Mouse (Mus musculus) left cerebral cortex, adult 2 months (tissue): Measurements from ENCODE around the gene Map7d3. TPM values are rescaled to one million over a fixed set of nuclear protein-coding genes. Genes with fewer than 3 reads are reported as not detected.
A peak's percentile ranks its signal among the peaks of the same experiment; 100 is the strongest.

ENCODE experiments used
- DNase-seq, 2 experiments: peaks; one replicate each; pipeline ENCODE4 v3.0.0; 2021 to 2022; ENCODE audit warnings: low spot score in 2 of 2, mixed read lengths in 1 of 2; ENCODE audit errors: extremely low spot score in 1 of 2
- H3K27ac ChIP-seq: fragments of 200-600 bp; 2 replicates; pipeline ENCODE4 v1.8.1; 2022
- H3K4me3 ChIP-seq: fragments of 200-600 bp; 2 replicates; pipeline ENCODE4 v1.8.1; 2022
- CTCF ChIP-seq: fragments of 200-600 bp; IDR thresholded peaks from 2 replicates; pipeline ENCODE4 v1.8.1; 2022; ENCODE audit warnings: antibody characterized with exemption, mild to moderate bottlenecking, moderate library complexity
- intact Hi-C: fragments of 180-260 bp; cut with DNase I; formaldehyde crosslinking; loops from one replicate; pipeline ENCODE4 v1.15.1; 2025
- total RNA-seq, 2 experiments: library from RNA; stranded (reverse); gene quantifications; 2 replicates each; pipeline ENCODE4 v1.2.3; 2021

Gene Map7d3
- total RNA-seq, 2 experiments from 2014 or later = 0.16 TPM; not detected in 1

DNA sequence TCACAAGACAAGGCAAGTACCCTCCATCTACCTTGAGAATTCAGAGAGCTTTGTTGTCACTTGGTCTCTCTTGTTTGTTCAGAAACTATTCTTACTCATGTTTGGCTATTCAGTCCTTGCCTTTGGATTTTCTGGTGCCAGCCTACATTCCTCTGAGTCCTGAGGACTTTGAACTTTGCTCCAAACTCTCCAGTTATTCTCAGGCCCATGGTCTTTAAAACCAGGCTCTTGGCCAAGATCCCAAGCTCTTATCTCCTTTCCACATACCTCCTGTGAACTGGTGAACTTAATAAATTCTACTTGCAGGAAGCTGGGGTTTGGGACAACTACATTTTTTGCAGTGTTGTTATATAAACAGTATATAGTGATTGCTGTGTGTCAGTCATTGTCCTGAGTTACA, 52.3 kb downstream of the Map7d3 start:
- Histone ChIP-seq H3K4me3 (no peak overlapping the region), H3K27ac (no peak overlapping the region)
- no peak for TF ChIP-seq CTCF
- intact Hi-C loops = no loop called here
- no peak for DNase-seq

DNA sequence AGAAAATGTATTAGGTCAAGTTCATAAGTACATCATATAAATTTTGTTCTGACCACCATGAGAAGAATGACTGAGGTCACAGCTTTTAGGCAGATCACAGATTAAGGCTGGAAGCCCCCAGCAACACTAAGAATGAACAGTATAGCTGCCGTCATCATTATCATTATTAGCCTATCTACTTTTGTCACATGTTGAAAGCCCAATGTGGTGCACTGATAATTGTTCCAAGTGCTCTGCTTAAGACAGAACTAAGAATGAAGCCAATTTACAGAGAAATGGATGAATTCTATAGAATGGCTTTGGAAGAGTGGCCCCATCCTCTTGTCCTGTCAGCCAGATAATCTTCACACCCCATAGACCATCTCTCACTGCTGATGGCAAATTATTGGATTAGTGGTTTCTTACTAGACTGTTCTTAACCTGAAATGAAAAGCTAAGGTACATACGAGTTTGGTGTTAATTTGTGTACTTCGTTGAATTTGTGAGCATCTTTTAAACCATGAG, 61.8 kb downstream of the Map7d3 start:
- intact Hi-C loops = no loop called here
- Histone ChIP-seq H3K27ac (no peak overlapping the region), H3K4me3 (no peak overlapping the region)
- no peak for DNase-seq
- no peak for TF ChIP-seq CTCF

DNA sequence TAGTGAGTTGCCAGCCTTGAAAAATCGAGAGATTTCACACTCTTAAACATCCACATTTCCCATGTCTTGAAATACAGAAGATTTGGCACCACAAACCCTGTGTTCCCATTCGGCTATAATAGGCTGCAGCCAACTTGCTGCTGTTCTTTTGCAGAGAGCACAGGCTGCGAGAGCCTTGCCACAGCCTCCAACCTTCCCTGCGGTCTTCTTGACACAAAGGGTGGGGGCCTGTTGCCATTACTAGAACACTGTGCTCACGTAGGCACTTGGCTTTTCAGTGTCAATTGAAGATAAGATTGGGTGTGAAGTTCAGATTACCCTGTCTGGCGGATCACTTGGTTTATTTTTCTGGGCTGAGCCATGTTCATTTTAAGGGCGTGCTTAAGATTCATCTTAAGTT, 65.8 kb downstream of the Map7d3 start:
- Histone ChIP-seq H3K27ac (no peak overlapping the region), H3K4me3 (no peak overlapping the region)
- intact Hi-C loops = no loop called here
- TF ChIP-seq CTCF = no peak
- DNase-seq = no peak

DNA sequence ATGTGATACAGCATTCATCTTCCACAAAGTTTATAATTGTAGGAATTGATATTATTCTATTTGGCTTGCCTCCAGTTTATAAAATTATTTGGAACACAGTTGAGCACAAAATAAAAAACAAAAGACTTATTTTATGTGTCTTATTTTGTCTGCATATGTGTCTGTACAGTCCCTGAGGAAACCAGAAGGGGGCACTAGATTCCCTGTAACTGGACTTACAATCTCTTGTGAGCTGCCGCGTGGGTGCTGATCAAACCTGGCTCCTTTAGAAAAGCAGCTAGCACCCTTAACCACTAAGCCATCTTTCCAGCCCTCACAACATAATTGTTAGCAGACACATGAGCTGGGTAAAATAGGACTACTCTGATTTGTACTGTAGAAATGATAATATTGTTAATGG, 66.5 kb downstream of the Map7d3 start:
- no peak overlapping the region for H3K4me3 ChIP-seq
- TF ChIP-seq CTCF = peak; percentile 58
- no peak for DNase-seq
- H3K27ac ChIP-seq = no peak overlapping the region
- intact Hi-C loops = no loop called here

DNA sequence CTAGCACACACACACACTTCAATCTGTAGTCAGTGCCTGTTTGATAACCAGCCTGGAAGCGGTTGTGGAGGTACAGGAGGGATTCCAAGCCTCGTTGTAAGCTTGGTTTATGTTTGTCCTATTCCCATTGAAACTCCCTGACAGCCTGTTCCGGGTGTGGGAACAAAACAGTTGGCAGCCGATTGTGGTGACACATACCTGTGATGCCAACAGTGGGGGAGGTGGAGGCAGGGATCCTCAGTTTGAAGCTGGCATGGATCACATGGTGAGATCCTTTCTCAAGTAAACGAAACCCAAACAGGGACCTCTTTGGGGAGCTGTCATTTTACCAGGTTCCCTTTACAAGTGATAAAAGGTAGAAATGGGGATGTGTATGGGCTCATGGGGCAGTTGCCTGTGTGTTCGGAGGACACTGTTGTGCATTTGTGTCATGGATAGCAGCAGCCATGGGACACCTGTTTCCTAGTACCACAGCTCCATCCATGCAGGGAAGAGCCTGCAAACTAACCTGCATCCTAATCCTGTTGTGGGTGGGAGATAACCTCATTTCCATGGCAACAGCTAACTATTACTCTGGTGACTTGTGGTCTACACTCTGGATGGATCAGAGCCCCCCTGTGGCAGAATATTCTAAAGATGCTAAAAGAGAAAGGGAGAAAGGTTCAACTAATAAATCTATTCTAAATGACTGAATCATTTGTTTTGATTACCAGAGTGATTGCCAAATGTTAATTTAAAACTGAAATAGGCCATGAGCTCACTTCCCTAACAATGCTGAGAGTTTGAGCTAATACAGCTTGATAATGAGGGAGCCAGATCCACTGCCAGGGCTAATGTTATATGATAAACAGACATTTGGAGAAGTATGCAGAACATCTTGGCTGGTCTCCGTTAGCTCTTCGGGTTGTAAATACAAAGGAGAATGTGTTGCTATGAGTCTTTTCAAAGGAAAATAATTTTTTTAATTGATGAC, 68.5 kb downstream of the Map7d3 start:
- Histone ChIP-seq H3K4me3 (no peak overlapping the region), H3K27ac (no peak overlapping the region)
- no peak for TF ChIP-seq CTCF
- intact Hi-C loops = loop anchor here (5.0 kb wide), 1 partner anchor 101 kb away; no protein-coding TSS in a partner anchor
- peak; percentile 12 to 29 for DNase-seq

DNA sequence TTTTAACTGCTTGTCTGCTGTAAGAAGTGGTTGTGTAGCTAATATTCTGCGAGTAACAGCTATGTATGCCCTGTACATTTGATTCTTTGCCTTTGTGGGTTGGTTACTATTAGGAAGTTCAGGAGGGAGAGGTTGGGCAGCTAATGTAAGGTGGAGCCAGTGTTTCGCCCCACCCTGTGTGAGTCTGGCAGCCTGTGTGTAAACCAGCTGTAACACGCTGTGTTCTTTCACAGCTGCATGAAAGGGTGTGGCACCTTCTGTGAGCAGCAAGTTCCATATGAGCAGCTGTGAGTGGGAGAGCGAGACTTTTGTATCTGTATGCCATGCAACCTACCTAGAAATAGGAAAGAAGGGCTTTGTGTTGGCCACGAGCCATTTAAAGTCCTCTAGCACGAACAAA, 70.0 kb downstream of the Map7d3 start:
- H3K4me3 ChIP-seq = no peak overlapping the region
- H3K27ac ChIP-seq = no peak overlapping the region
- TF ChIP-seq CTCF = no peak
- DNase-seq = no peak
- intact Hi-C loops = loop anchor here (5.0 kb wide), 1 partner anchor 100 kb away; no protein-coding TSS in a partner anchor

DNA sequence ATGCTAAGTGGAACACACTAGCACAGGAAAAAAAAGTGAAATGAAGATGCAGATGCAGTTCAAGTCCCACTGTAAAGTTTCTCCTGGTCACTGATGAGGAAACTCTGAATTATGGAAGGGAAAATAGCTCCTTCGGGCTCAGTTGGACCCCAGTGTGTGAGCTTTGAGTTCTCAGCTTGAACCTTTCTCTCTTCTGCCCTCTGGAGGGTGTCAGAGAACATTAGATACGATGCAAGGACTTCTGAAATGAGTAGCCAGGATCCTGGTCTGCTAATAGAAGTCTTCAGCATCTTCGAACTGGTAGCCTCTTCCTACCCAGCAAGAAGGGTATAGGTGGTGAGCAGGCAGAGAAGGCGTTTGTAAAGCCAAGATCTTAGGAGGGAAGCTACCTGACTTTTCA, 70.6 kb downstream of the Map7d3 start:
- no peak overlapping the region for H3K4me3 ChIP-seq
- intact Hi-C loops = loop anchor here (5.0 kb wide), 1 partner anchor 99 kb away; no protein-coding TSS in a partner anchor
- peak; percentile 10; the same call in 1 of the 2 replicates for TF ChIP-seq CTCF
- H3K27ac ChIP-seq = no peak overlapping the region
- no peak for DNase-seq

Other genes starting within 250 kb of the Map7d3 start
- gene Mmgt1, start 224.3 kb downstream of the Map7d3 start, total RNA-seq = 10 to 100 TPM; 25.7 TPM
- gene Slc9a6, start 212.6 kb downstream of the Map7d3 start, total RNA-seq = 100 to 1,000 TPM; 103 to 117 TPM
- 10 to 100 TPM; 89.4 to 94.0 TPM for gene Fhl1, start 90.5 kb downstream of the Map7d3 start, total RNA-seq
- not detected for gene Adgrg4, start 47.8 kb upstream of the Map7d3 start, total RNA-seq
- under 1 TPM; 0.11 to 0.23 TPM for gene Brs3, start 220.7 kb upstream of the Map7d3 start, total RNA-seq
- gene Htatsf1, start 231.3 kb upstream of the Map7d3 start, total RNA-seq = 10 to 100 TPM; 54.6 to 58.6 TPM